Mouse (Mus musculus): ENCODE measurements at regions not wholly inside any gene's neighbourhood (a gene's known extent, or its start where the extent isn't known, plus 50 kb on each side); places are given as distances from the start of the nearest gene placed in this dataset.
A peak's percentile ranks its signal among the peaks of the same experiment; 100 is the strongest.

GRCm38 (mm10) chr6:12244151-12244550 is 336.5 kb downstream of the Phf14 start:
- H3K36me3 ChIP-seq, result no peaks in the 10 kb centered on the region
- no peak for ATAC-seq (ENCODE audit: low FRiP score, low read depth)
- 41% methylated on average over 1 of the region's 1 CpGs for WGBS

GRCm38 (mm10) chr6:12247975-12248374 is 340.4 kb downstream of the Phf14 start:
- Histone ChIP-seq H3K9ac (no peak overlapping the region), H3K9me3 (no peaks in the 10 kb centered on the region), H3K4me1 (no peaks in the 10 kb centered on the region), H3K27ac (no peak overlapping the region), H3K27me3 (no peaks in the 10 kb centered on the region), H3K4me3 (no peak overlapping the region), H3K36me3 (no peaks in the 10 kb centered on the region), H3K4me2 (replicated peaks) (no peak overlapping the region)
- no peak for ATAC-seq (ENCODE audit: low FRiP score, low read depth)

More at GRCm38 (mm10) chr6:12244151-12244550, 336.5 kb downstream of the Phf14 start:
- H3K4me2 ChIP-seq (replicated peaks), result no peak overlapping the region
- no peak overlapping the region for H3K9ac ChIP-seq
- no peak overlapping the region for H3K27ac ChIP-seq
- H3K4me1 ChIP-seq, result no peaks in the 10 kb centered on the region
- H3K4me3 ChIP-seq, result no peak overlapping the region
- H3K9me3 ChIP-seq, result no peaks in the 10 kb centered on the region
- H3K27me3 ChIP-seq, result no peaks in the 10 kb centered on the region

GRCm38 (mm10) chr6:12248599-12248998 is 341.0 kb downstream of the Phf14 start:
- H3K27me3 ChIP-seq, result no peaks in the 10 kb centered on the region
- no peak for ATAC-seq (ENCODE audit: low FRiP score, low read depth)

GRCm38 (mm10) chr6:12254507-12254906 is 346.9 kb downstream of the Phf14 start:
- Histone ChIP-seq H3K4me1 (no peaks in the 10 kb centered on the region), H3K4me3 (no peak overlapping the region), H3K27me3 (no peaks in the 10 kb centered on the region), H3K9ac (no peak overlapping the region), H3K4me2 (replicated peaks) (no peak overlapping the region), H3K27ac (no peak overlapping the region), H3K9me3 (no peaks in the 10 kb centered on the region), H3K36me3 (no peaks in the 10 kb centered on the region)
- 95% methylated on average over 3 of the region's 3 CpGs for WGBS
- no peak for ATAC-seq (ENCODE audit: low FRiP score, low read depth)

More at GRCm38 (mm10) chr6:12248599-12248998, 341.0 kb downstream of the Phf14 start:
- 77% methylated on average over 4 of the region's 4 CpGs for WGBS
- Histone ChIP-seq H3K4me1 (no peaks in the 10 kb centered on the region), H3K4me2 (replicated peaks) (no peak overlapping the region), H3K9ac (no peak overlapping the region), H3K9me3 (no peaks in the 10 kb centered on the region), H3K4me3 (no peak overlapping the region), H3K36me3 (no peaks in the 10 kb centered on the region), H3K27ac (no peak overlapping the region)

GRCm38 (mm10) chr6:12255434-12255833 is 347.8 kb downstream of the Phf14 start:
- 65% methylated on average over 1 of the region's 1 CpGs for WGBS
- ATAC-seq (ENCODE audit: low FRiP score, low read depth), result no peak
- Histone ChIP-seq H3K4me3 (no peak overlapping the region), H3K4me2 (replicated peaks) (no peak overlapping the region), H3K27ac (no peak overlapping the region), H3K36me3 (no peaks in the 10 kb centered on the region), H3K9ac (no peak overlapping the region), H3K27me3 (no peaks in the 10 kb centered on the region), H3K4me1 (no peaks in the 10 kb centered on the region), H3K9me3 (no peaks in the 10 kb centered on the region)

- H3K27ac ChIP-seq, result no peak overlapping the region
- WGBS, result 89% methylated on average over 3 of the region's 3 CpGs
- H3K4me1 ChIP-seq, result no peaks in the 10 kb centered on the region
- no peak overlapping the region for H3K9ac ChIP-seq
- H3K27me3 ChIP-seq, result peaks cover 4% of the 10 kb centered on the region; the same call in 1 of the 2 replicates
- no peak for ATAC-seq (ENCODE audit: low FRiP score, low read depth)
- no peak overlapping the region for H3K4me3 ChIP-seq
- H3K9me3 ChIP-seq, result no peaks in the 10 kb centered on the region
- H3K4me2 ChIP-seq (replicated peaks), result no peak overlapping the region
- H3K36me3 ChIP-seq, result no peaks in the 10 kb centered on the region
Measured at GRCm38 (mm10) chr6:12258273-12258672, 350.7 kb downstream of the Phf14 start.

GRCm38 (mm10) chr6:12258940-12259481 is 351.4 kb downstream of the Phf14 start:
- Histone ChIP-seq H3K4me1 (no peaks in the 10 kb centered on the region), H3K27ac (no peak overlapping the region), H3K4me2 (replicated peaks) (no peak overlapping the region), H3K36me3 (no peaks in the 10 kb centered on the region), H3K9ac (no peak overlapping the region), H3K9me3 (no peaks in the 10 kb centered on the region), H3K27me3 (peaks cover 4% of the 10 kb centered on the region; the same call in 1 of the 2 replicates), H3K4me3 (no peak overlapping the region)
- ATAC-seq (ENCODE audit: low FRiP score, low read depth), result no peak
- 73% methylated on average over 7 of the region's 7 CpGs for WGBS

GRCm38 (mm10) chr6:12259629-12260028 is 352.0 kb downstream of the Phf14 start:
- H3K4me2 ChIP-seq (replicated peaks), result no peak overlapping the region
- H3K27me3 ChIP-seq, result peaks cover 4% of the 10 kb centered on the region; the same call in 1 of the 2 replicates
- no peak overlapping the region for H3K9ac ChIP-seq
- ATAC-seq (ENCODE audit: low FRiP score, low read depth), result no peak
- no peaks in the 10 kb centered on the region for H3K9me3 ChIP-seq
- H3K4me3 ChIP-seq, result no peak overlapping the region
- no peaks in the 10 kb centered on the region for H3K36me3 ChIP-seq
- no peak overlapping the region for H3K27ac ChIP-seq
- WGBS, result 78% methylated on average over 8 of the region's 8 CpGs
- no peaks in the 10 kb centered on the region for H3K4me1 ChIP-seq

- Histone ChIP-seq H3K4me1 (no peaks in the 10 kb centered on the region), H3K27me3 (peaks cover 4% of the 10 kb centered on the region; the same call in 1 of the 2 replicates), H3K4me2 (replicated peaks) (no peak overlapping the region), H3K27ac (no peak overlapping the region), H3K36me3 (no peaks in the 10 kb centered on the region), H3K4me3 (no peak overlapping the region), H3K9me3 (no peaks in the 10 kb centered on the region), H3K9ac (no peak overlapping the region)
- peak; percentile 83; the same call in 1 of the 2 replicates for ATAC-seq (ENCODE audit: low FRiP score, low read depth)
- WGBS, result 36% methylated on average over 9 of the region's 9 CpGs
Measured at GRCm38 (mm10) chr6:12260325-12261076, 352.9 kb downstream of the Phf14 start.

All from limb, embryonic 13.5 days (tissue).